Mouse (Mus musculus): ENCODE data around the gene Zfp180. TPM values are rescaled to one million over a fixed set of nuclear protein-coding genes. Genes with fewer than 3 reads are reported as not detected.

The Zfp180 gene
- polyA plus RNA-seq (2017; shearing (Covaris generic)): 10 to 100 TPM; 19.4 to 25.0 TPM

GRCm38 (mm10) chr7:24081634-24082431 is at the start of gene Zfp180:
Gene Zfp180, plus strand, starts transcription at chr7:24081924.

GRCm38 (mm10) chr7:24052660-24053304 is 28.9 kb upstream of the Zfp180 start, which contains the start of gene Vmn1r183:
Gene Vmn1r183, plus strand, starts transcription at chr7:24053254.

DNA sequence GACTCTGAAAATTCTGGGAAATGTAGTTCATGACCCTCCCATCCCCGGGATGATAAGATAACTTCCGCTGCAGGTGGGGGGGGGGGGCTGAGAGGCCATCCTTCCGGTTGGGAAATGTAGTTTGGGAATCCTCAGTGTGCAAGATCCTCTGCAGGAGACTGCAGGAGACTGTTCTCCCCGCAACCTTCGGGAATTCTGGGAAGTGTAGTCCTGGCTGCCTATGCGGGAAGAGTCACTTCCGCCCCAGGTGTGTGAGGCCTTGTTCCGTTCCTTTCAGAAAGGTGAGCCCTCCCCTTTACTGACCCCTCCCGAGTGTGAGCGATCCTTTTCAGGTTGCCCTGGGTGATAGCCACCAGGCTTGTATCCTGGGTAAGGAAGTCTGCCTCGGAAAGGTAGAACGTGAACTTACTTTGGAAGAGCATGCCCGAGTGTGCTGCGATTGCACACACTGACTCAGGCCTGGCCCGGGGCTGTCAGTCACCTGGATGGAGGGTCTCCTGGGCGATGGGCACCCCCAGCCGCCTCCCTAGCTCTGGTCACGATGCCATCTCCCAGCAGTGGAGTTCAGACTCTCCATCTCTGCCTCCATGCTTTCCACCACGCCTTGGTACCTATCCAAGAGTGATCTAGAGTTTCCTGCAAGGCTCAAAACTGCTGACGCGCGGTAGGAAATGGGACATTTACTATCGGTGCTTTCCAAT is 30.6 kb downstream of the Zfp180 start, which contains the start of gene Zfp112:
Gene Zfp112 (plus strand): TSS at position 159 of the 701 bp plus-strand sequence.

DNA sequence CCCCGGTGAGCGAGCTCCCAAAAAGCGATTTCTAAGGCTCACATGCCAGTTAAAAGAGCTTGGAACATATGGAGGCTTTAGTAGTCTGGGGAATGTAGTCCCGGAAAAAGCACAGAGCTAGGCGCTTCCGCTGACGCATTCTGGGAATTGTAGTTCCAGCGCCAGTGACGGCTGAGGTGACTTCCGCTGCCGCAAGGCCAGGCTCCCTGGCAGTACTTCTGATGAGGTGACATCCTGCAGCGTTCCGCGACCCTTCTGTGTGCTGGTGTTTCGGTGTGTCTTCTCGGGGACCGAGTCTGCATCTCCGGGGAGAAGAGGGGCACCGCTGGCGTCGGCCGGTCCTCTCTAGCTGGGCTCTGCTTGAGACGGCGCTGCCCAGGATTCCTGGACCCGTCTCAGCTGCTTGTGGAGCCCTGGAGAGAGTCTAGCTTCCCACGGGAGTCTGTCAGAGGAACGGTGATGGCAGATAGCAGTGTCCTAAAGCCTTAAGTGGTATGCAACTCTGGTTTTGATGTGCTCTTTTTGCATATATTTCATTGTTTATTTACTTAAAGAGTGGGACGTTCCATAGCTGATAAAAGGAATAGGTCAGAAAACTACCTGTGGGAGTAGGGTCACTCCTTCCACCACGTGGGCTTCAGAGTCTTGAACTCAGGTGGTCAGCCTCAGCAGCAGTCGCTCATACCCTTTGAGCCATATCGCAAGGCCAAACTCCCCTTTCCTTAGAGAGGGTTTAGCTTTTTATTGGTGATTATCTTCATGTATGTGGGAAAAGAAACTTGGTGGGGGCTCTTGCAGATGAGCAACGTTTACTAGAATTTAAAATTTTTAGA is 52.5 kb downstream of the Zfp180 start, which contains the start of gene Zfp235:
Gene Zfp235 (plus strand): TSS at position 174 of the 833 bp plus-strand sequence.

Other genes with a start within 250 kb of the Zfp180 start
- not detected for gene Vmn1r176, start 244.6 kb upstream of the Zfp180 start, polyA plus RNA-seq (2017; shearing (Covaris generic))
- gene Vmn1r177, start 215.5 kb upstream of the Zfp180 start, polyA plus RNA-seq (2017; shearing (Covaris generic)): not detected
- not detected for gene Vmn1r178, start 189.9 kb upstream of the Zfp180 start, polyA plus RNA-seq (2017; shearing (Covaris generic))
- gene Vmn1r179, start 154.9 kb upstream of the Zfp180 start, polyA plus RNA-seq (2017; shearing (Covaris generic)): under 1 TPM in 1 of 2 experiments, not detected in 1; 0.09 TPM
- gene Vmn1r180, start 131.3 kb upstream of the Zfp180 start, polyA plus RNA-seq (2017; shearing (Covaris generic)): not detected
- gene Vmn1r181, start 107.3 kb upstream of the Zfp180 start, polyA plus RNA-seq (2017; shearing (Covaris generic)): not detected
- gene V1rd19, start 80.2 kb upstream of the Zfp180 start, polyA plus RNA-seq (2017; shearing (Covaris generic)): not detected
- under 1 TPM in 1 of 2 experiments, not detected in 1; 0.06 TPM for gene Vmn1r183, start 28.7 kb upstream of the Zfp180 start, polyA plus RNA-seq (2017; shearing (Covaris generic))
- gene Zfp112, start 30.4 kb downstream of the Zfp180 start, polyA plus RNA-seq (2017; shearing (Covaris generic)): 1 to 10 TPM; 1.2 to 2.3 TPM
- 10 to 100 TPM; 13.6 to 17.9 TPM for gene Zfp235, start 52.2 kb downstream of the Zfp180 start, polyA plus RNA-seq (2017; shearing (Covaris generic))
- gene Zfp114, start 93.1 kb downstream of the Zfp180 start, polyA plus RNA-seq (2017; shearing (Covaris generic)): under 1 TPM; 0.47 to 0.77 TPM
- gene Zfp111, start 129.5 kb downstream of the Zfp180 start, polyA plus RNA-seq (2017; shearing (Covaris generic)): 1 to 10 TPM in 1 of 2 experiments, under 1 TPM in 1; 0.30 to 1.6 TPM
- 1 to 10 TPM; 2.6 TPM for gene Zfp109, start 155.6 kb downstream of the Zfp180 start, polyA plus RNA-seq (2017; shearing (Covaris generic))
- under 1 TPM in 1 of 2 experiments, not detected in 1; 0.64 TPM for gene Zfp108, start 172.9 kb downstream of the Zfp180 start, polyA plus RNA-seq (2017; shearing (Covaris generic))
- gene Zfp93, start 188.5 kb downstream of the Zfp180 start, polyA plus RNA-seq (2017; shearing (Covaris generic)): 1 to 10 TPM in 1 of 2 experiments, under 1 TPM in 1; 0.38 to 4.9 TPM
- 10 to 100 TPM; 12.4 to 17.5 TPM for gene Zfp61, start 219.3 kb downstream of the Zfp180 start, polyA plus RNA-seq (2017; shearing (Covaris generic))
- gene Zfp94, start 234.7 kb downstream of the Zfp180 start, polyA plus RNA-seq (2017; shearing (Covaris generic)): 10 to 100 TPM in 1 of 2 experiments, 1 to 10 TPM in 1; 6.6 to 10.0 TPM